Mouse (Mus musculus): ENCODE results near the gene Esrra. TPM values are rescaled to one million over a fixed set of nuclear protein-coding genes. Genes with fewer than 3 reads are reported as not detected.
"Not testable (repeated sequence)": the region's sequence is repeated elsewhere in the genome, so short reads cannot be mapped to it uniquely, and the experiment has no call there.

Esrra gene
- polyA plus RNA-seq, 1 experiment from 2014 or later, result 4.1 TPM

DNA sequence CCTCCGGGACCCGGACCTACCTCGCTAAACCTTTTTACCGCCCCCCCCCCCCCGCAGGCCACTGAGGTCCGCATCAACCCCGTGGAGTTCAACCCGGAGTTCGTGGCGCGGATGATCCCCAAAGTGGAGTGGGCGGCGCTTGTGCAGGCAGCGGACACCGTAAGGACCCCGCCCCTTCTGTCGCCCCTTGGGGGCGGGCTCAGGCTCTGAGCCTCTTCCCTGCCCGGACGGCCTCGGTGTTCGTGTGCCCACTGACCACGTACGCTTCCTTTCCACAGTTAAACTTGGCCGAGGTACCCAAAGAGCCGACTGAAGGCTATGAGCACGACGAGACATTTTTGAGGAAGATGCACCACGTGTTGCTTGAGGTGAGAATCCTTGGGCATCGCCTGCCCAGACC, 11.3 kb downstream of the Esrra start:
- Histone ChIP-seq H3K4me3 (ENCODE audit: low read depth, low read length) (peak overlapping the region; percentile 65), H3K27ac (ENCODE audit: low read depth, low read length) (peak overlapping the region; percentile 94), H3K36me3 (ENCODE audit: control insufficient read depth, insufficient read depth, low read length) (peaks cover 16% of the 10 kb centered on the region), H3K4me2 (ENCODE audit: low read depth) (peak overlapping the region; percentile 86), H3K4me1 (ENCODE audit: control insufficient read depth, insufficient read depth, low read length) (peaks cover 14% of the 10 kb centered on the region), H3K9ac (ENCODE audit: low read length) (peak overlapping the region; percentile 75)
- H3K9me3 ChIP-seq (ENCODE audit: control insufficient read depth, low read length); H3K27me3 ChIP-seq (ENCODE audit: control insufficient read depth, insufficient read depth, low read length): not testable (repeated sequence)
- whole genome bisulfite sequencing, result under 1% methylated on average over 23 of the region's 30 CpGs
- DNase-seq (ENCODE audit: low spot score) (peak; percentile 71), ATAC-seq (ENCODE audit: insufficient read depth, low FRiP score, low TSS enrichment) (peak; percentile 37)

DNA sequence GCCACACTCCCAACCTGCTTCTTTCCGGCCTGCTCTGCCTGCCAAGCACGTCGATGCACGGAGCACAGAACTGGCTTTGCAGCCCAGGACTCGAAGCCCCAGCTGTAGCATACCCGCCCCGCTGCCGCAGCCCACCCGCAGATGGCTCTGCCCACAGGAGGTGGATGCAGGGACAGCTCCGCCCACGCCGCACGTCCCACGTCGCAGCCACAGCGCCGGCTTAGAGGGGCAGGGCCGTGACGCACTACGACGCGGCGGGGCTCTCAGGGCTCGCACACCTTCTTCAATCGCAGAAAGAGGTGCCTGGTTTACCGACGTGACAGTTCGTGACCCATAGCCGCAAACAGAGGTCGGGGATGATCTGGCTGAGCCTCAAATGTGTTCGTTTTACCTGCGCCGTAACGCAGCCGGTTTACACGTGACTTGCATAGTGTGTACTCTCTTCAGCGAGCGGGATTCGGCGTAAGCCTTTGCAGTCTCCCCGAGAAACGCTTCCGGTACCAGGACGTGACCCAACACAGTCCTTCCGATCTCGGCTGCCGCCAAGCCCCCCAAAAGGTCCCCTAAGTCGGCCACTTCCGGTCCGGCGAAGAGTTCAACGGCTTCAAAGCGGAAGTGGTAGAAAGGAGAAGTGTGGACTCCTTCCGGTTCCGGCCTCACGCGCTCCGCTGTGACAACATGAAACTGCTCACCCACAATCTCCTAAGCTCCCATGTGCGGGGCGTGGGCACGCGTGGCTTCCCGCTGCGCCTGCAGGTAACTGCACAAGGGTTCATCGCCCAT, 11.9 kb downstream of the Esrra start, which contains the start of the genes Trmt112 and Prdx5:
Gene Trmt112 (plus strand): TSS at position 192 of the 783 bp plus-strand sequence.
Gene Prdx5 (minus strand): TSS at position 600 of the 783 bp plus-strand sequence.
- Histone ChIP-seq H3K27me3 (ENCODE audit: control insufficient read depth, insufficient read depth, low read length) (no peaks in the 10 kb centered on the region), H3K4me1 (ENCODE audit: control insufficient read depth, insufficient read depth, low read length) (peaks cover 14% of the 10 kb centered on the region), H3K9ac (ENCODE audit: low read length) (peak within 1 kb of the TSS; percentile 75), H3K9me3 (ENCODE audit: control insufficient read depth, low read length) (no peaks in the 10 kb centered on the region), H3K4me3 (ENCODE audit: low read depth, low read length) (peak within 1 kb of the TSS; percentile 65), H3K4me2 (ENCODE audit: low read depth) (peak within 1 kb of the TSS; percentile 86), H3K27ac (ENCODE audit: low read depth, low read length) (peak within 1 kb of the TSS; percentile 94), H3K36me3 (ENCODE audit: control insufficient read depth, insufficient read depth, low read length) (peaks cover 16% of the 10 kb centered on the region)
- peak; percentile 93 for DNase-seq (ENCODE audit: low spot score)
- WGBS, result under 1% methylated on average over 65 of the region's 65 CpGs
- ATAC-seq (ENCODE audit: insufficient read depth, low FRiP score, low TSS enrichment), result peak; percentile 88

DNA sequence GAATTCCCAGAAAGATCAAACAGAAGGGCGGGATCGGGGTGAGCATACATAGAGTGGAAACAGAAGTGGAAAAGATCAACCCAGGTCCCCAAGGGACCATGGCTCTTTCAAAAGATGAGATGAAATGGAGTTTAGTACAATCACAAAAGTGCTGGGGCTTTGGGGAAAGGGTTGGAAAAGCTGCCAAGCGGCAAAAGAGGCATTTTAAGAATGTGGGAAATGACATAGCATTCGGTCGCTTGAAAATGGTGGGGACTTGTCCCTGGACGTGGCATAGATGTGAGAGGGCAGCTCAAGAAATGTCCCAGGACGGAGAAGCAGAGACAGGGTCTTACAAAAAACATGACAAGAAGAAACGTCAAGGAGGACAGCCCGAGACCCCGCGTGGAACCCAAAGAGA, 12.6 kb downstream of the Esrra start:
- H3K9ac ChIP-seq (ENCODE audit: low read length), result peak overlapping the region; percentile 75
- no peak for ATAC-seq (ENCODE audit: insufficient read depth, low FRiP score, low TSS enrichment)
- H3K9me3 ChIP-seq (ENCODE audit: control insufficient read depth, low read length), result no peaks in the 10 kb centered on the region
- H3K4me1 ChIP-seq (ENCODE audit: control insufficient read depth, insufficient read depth, low read length), result peaks cover 14% of the 10 kb centered on the region
- DNase-seq (ENCODE audit: low spot score), result no peak
- peak overlapping the region; percentile 86 for H3K4me2 ChIP-seq (ENCODE audit: low read depth)
- WGBS, result 8% methylated on average over 11 of the region's 11 CpGs
- no peaks in the 10 kb centered on the region for H3K27me3 ChIP-seq (ENCODE audit: control insufficient read depth, insufficient read depth, low read length)
- peak overlapping the region; percentile 65 for H3K4me3 ChIP-seq (ENCODE audit: low read depth, low read length)
- peak overlapping the region; percentile 94 for H3K27ac ChIP-seq (ENCODE audit: low read depth, low read length)
- peaks cover 16% of the 10 kb centered on the region for H3K36me3 ChIP-seq (ENCODE audit: control insufficient read depth, insufficient read depth, low read length)

DNA sequence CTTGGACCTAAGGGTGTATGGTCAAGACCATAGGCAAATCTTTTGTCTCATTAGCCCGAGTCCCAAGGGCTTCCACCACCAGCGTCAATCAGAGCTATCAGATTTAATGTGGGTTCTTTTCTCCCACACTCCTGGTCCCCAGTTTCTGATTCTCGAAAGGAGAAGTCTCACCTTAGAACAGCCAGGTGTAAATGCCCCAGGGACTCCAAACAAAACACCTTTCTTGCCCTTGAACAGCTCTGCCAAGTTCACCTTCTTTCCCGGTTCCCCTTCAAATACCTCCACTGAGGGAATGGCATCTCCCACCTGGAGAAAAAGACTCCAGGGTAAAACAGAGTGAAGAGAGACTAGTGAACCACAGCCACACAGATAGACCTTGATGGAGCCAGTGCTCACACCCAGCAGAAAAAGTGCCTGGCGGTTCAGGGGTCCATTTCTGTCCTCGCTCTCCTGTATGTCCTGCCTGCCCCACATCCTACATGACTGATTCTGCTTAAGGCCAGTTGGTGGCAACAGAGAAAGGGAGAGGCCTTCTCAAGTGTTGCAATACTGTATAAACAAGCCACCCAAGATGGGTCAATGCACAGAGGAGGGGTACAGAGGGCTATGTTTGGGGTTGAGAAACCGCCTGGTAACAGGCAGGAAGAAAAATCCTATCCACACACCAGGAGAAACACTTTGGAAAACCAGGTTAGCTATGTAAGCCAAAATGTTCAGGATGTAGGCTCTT, 13.6 kb downstream of the Esrra start:
- H3K27ac ChIP-seq (ENCODE audit: low read depth, low read length), result no peak overlapping the region
- ATAC-seq (ENCODE audit: insufficient read depth, low FRiP score, low TSS enrichment), result no peak
- no peak overlapping the region for H3K9ac ChIP-seq (ENCODE audit: low read length)
- peaks cover 14% of the 10 kb centered on the region for H3K4me1 ChIP-seq (ENCODE audit: control insufficient read depth, insufficient read depth, low read length)
- no peaks in the 10 kb centered on the region for H3K9me3 ChIP-seq (ENCODE audit: control insufficient read depth, low read length)
- WGBS, result 86% methylated on average over 7 of the region's 7 CpGs
- no peak overlapping the region for H3K4me3 ChIP-seq (ENCODE audit: low read depth, low read length)
- no peaks in the 10 kb centered on the region for H3K27me3 ChIP-seq (ENCODE audit: control insufficient read depth, insufficient read depth, low read length)
- peaks cover 11% of the 10 kb centered on the region for H3K36me3 ChIP-seq (ENCODE audit: control insufficient read depth, insufficient read depth, low read length)
- DNase-seq (ENCODE audit: low spot score), result no peak
- peak overlapping the region; percentile 86; the same call in 1 of the 2 replicates for H3K4me2 ChIP-seq (ENCODE audit: low read depth)

DNA sequence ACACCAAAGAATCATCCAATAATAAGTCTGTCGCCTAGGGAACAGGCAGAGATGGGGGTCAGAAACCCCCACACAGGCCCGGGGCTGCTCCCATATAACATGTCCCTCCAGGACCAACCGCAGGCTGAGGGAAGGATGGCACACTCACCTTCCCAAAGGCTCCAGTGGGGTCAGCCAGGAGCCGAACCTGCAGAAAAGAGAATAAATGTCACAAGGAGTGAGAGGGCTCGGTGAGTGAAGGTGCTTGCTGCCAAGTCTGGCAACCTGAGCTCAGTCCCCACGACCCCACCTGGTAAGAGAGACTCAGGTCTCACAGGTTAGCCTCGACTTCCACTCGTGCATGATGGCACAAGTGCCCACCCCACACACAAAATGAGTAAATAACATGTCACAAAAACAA, 14.5 kb downstream of the Esrra start:
- Histone ChIP-seq H3K4me1 (ENCODE audit: control insufficient read depth, insufficient read depth, low read length) (peaks cover 14% of the 10 kb centered on the region), H3K36me3 (ENCODE audit: control insufficient read depth, insufficient read depth, low read length) (peaks cover 7% of the 10 kb centered on the region), H3K27ac (ENCODE audit: low read depth, low read length) (no peak overlapping the region), H3K4me2 (ENCODE audit: low read depth) (no peak overlapping the region), H3K9me3 (ENCODE audit: control insufficient read depth, low read length) (no peaks in the 10 kb centered on the region), H3K9ac (ENCODE audit: low read length) (no peak overlapping the region), H3K4me3 (ENCODE audit: low read depth, low read length) (no peak overlapping the region), H3K27me3 (ENCODE audit: control insufficient read depth, insufficient read depth, low read length) (no peaks in the 10 kb centered on the region)
- WGBS, result 91% methylated on average over 8 of the region's 8 CpGs
- DNase-seq (ENCODE audit: low spot score) (no peak), ATAC-seq (ENCODE audit: insufficient read depth, low FRiP score, low TSS enrichment) (no peak)

DNA sequence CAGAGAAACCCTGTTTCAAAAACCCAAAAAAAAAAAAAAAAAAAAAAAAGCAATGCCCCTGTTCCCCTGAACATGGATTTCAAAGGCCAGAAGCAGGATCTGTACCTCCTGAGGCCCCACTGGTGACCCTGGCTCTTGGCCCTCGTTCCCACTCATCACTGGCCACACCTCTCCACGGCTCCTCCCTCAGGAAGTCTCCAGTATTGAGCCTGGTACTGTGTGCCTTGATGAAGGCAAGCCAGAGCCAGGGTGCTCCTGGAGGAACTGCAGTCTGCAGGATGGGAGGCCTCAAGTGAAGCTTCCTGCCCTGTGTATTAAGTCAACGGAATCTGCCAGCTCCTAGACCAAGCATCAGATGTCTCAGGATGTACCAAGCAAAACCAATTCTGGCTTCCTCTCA, 15.4 kb downstream of the Esrra start:
- H3K9me3 ChIP-seq (ENCODE audit: control insufficient read depth, low read length), result no peaks in the 10 kb centered on the region
- ATAC-seq (ENCODE audit: insufficient read depth, low FRiP score, low TSS enrichment) (no peak), DNase-seq (ENCODE audit: low spot score) (no peak)
- no peak overlapping the region for H3K9ac ChIP-seq (ENCODE audit: low read length)
- 84% methylated on average over 3 of the region's 3 CpGs for WGBS
- H3K4me1 ChIP-seq (ENCODE audit: control insufficient read depth, insufficient read depth, low read length), result peaks cover 14% of the 10 kb centered on the region
- H3K27me3 ChIP-seq (ENCODE audit: control insufficient read depth, insufficient read depth, low read length), result no peaks in the 10 kb centered on the region
- H3K4me2 ChIP-seq (ENCODE audit: low read depth), result no peak overlapping the region
- H3K27ac ChIP-seq (ENCODE audit: low read depth, low read length), result no peak overlapping the region
- no peak overlapping the region for H3K4me3 ChIP-seq (ENCODE audit: low read depth, low read length)
- H3K36me3 ChIP-seq (ENCODE audit: control insufficient read depth, insufficient read depth, low read length), result peaks cover 7% of the 10 kb centered on the region

DNA sequence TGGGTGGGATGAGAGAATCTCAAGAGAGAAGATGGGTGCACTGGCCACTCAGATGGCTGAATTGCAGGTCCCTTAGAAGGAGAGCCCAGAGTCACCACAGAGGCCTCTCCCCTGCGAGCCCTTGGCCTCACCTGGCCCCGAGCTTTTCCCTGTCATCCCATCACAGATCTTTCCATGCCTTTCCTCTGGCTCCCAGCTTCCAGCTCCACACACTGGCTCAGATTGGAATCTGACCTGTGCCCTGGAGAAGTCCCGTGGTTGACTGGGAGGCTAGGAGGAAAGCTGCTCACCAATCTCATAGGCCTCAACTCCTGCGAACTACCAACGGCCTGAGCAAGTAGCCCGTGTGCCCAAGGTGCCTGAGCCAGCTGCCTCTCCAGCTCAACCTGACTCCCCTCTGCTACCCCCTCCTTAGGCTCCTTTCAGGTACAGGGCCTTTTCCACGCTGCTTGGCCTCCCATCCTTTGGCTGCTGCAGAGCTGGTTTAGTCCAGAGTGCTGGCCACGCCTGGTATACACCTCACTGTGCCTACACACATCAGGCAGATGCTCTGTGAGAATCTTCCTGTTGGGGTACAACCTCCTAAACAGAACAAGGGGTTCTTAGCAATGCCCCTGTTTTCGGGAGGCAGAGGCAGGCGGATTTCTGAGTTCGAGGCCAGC, 16.0 kb downstream of the Esrra start:
- Histone ChIP-seq H3K36me3 (ENCODE audit: control insufficient read depth, insufficient read depth, low read length) (peaks cover 7% of the 10 kb centered on the region), H3K9me3 (ENCODE audit: control insufficient read depth, low read length) (no peaks in the 10 kb centered on the region), H3K27ac (ENCODE audit: low read depth, low read length) (no peak overlapping the region), H3K4me3 (ENCODE audit: low read depth, low read length) (no peak overlapping the region), H3K4me1 (ENCODE audit: control insufficient read depth, insufficient read depth, low read length) (peaks cover 10% of the 10 kb centered on the region; the same call in 1 of the 2 replicates), H3K9ac (ENCODE audit: low read length) (no peak overlapping the region), H3K27me3 (ENCODE audit: control insufficient read depth, insufficient read depth, low read length) (no peaks in the 10 kb centered on the region), H3K4me2 (ENCODE audit: low read depth) (no peak overlapping the region)
- ATAC-seq (ENCODE audit: insufficient read depth, low FRiP score, low TSS enrichment) (no peak), DNase-seq (ENCODE audit: low spot score) (no peak)
- 94% methylated on average over 11 of the region's 11 CpGs for WGBS

DNA sequence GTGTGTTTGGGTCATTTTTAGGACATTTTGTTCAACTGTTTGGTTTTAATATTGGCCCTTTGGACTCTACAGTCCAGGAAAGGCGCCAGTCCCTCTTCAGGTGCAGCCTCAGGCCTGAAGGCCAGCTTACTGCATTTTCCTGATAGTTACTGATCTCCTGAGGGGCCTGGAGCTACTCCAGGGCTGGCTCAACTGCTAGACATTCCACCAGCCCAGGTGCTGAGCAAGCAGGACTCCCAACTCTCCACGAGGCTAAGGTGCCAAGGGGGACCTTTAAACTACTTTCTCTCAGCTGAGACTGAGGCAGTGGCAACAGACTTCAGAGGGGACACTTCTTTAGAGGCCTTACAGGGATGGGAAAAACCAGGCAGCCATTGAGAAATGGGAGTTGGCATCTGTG, 16.8 kb downstream of the Esrra start:
- H3K4me3 ChIP-seq (ENCODE audit: low read depth, low read length), result no peak overlapping the region
- no peaks in the 10 kb centered on the region for H3K27me3 ChIP-seq (ENCODE audit: control insufficient read depth, insufficient read depth, low read length)
- H3K4me1 ChIP-seq (ENCODE audit: control insufficient read depth, insufficient read depth, low read length), result peaks cover 10% of the 10 kb centered on the region; the same call in 1 of the 2 replicates
- no peak for DNase-seq (ENCODE audit: low spot score)
- no peak for ATAC-seq (ENCODE audit: insufficient read depth, low FRiP score, low TSS enrichment)
- no peak overlapping the region for H3K9ac ChIP-seq (ENCODE audit: low read length)
- WGBS, result 87% methylated on average over 2 of the region's 2 CpGs
- H3K9me3 ChIP-seq (ENCODE audit: control insufficient read depth, low read length), result no peaks in the 10 kb centered on the region
- H3K4me2 ChIP-seq (ENCODE audit: low read depth), result no peak overlapping the region
- peaks cover 7% of the 10 kb centered on the region for H3K36me3 ChIP-seq (ENCODE audit: control insufficient read depth, insufficient read depth, low read length)
- no peak overlapping the region for H3K27ac ChIP-seq (ENCODE audit: low read depth, low read length)

Data from neural tube, embryonic 11.5 days (tissue).